Mouse (Mus musculus): ENCODE results near the gene Nat10. TPM values are rescaled to one million over a fixed set of nuclear protein-coding genes. Genes with fewer than 3 reads are reported as not detected.

The Nat10 gene
- polyA plus RNA-seq, 1 experiment from 2014 or later = 19.3 TPM

Other genes starting within 250 kb of the Nat10 start
- gene Abtb2, start 195.0 kb downstream of the Nat10 start, polyA plus RNA-seq (2015; fragmentation: Nextera tagmentation; extraction: Ambion mirVana) = 10.0 and 13.0 TPM in 2 replicates
- 263 and 333 TPM in 2 replicates for gene Caprin1, start 36.4 kb upstream of the Nat10 start, polyA plus RNA-seq (2015; fragmentation: Nextera tagmentation; extraction: Ambion mirVana)
- gene Lmo2, start 196.7 kb upstream of the Nat10 start, polyA plus RNA-seq (2015; fragmentation: Nextera tagmentation; extraction: Ambion mirVana) = 30.9 TPM in 2 replicates

All from hindbrain, embryonic 16.5 days (tissue).